Mouse (Mus musculus) hindbrain, embryonic 16.5 days (tissue): ENCODE measurements around the gene Hipk2. TPM values are rescaled to one million over a fixed set of nuclear protein-coding genes. Genes with fewer than 3 reads are reported as not detected.

Experiments used
- ATAC-seq: fragments of 200-750 bp; cut with Nextera tagmentation; 2 replicates; pipeline ENCODE4 v1.8.0; 2017; ENCODE audit warnings: moderate TSS enrichment, moderate library complexity
- H3K27ac ChIP-seq: fragments of 300-500 bp; sonication (generic); 2 replicates; pipeline ENCODE4 v1.5.1; 2014; ENCODE audit warnings: low read depth, mild to moderate bottlenecking, control low read depth, low read length, moderate library complexity
- H3K27me3 ChIP-seq: fragments of 300-500 bp; sonication (generic); replicated peaks from 2 replicates; pipeline ENCODE4 v1.6.1; 2014; ENCODE audit warnings: low read length; ENCODE audit not compliant: control insufficient read depth, insufficient read depth
- H3K36me3 ChIP-seq: fragments of 300-500 bp; sonication (generic); 2 replicates; pipeline ENCODE4 v1.6.1; 2014; ENCODE audit warnings: mild to moderate bottlenecking, low read length, moderate library complexity, mixed read lengths; ENCODE audit not compliant: control insufficient read depth, insufficient read depth
- H3K4me1 ChIP-seq: fragments of 300-500 bp; sonication (generic); 2 replicates; pipeline ENCODE4 v1.6.1; 2014; ENCODE audit warnings: low read depth, low read length; ENCODE audit not compliant: control insufficient read depth, insufficient read depth
- H3K4me2 ChIP-seq: fragments of 300-500 bp; sonication (generic); 2 replicates; pipeline ENCODE4 v1.6.1; 2014; ENCODE audit warnings: mild to moderate bottlenecking, low read length, control low read depth, moderate library complexity
- H3K4me3 ChIP-seq: fragments of 300-500 bp; sonication (generic); 2 replicates; pipeline ENCODE4 v1.5.1; 2014; ENCODE audit warnings: mild to moderate bottlenecking, low read length, control low read depth, moderate library complexity
- H3K9ac ChIP-seq: fragments of 300-500 bp; sonication (generic); 2 replicates; pipeline ENCODE4 v1.6.1; 2014; ENCODE audit warnings: low read depth, mild to moderate bottlenecking, control low read depth, low read length, moderate library complexity
- H3K9me3 ChIP-seq: fragments of 300-500 bp; sonication (generic); 2 replicates; pipeline ENCODE4 v1.6.1; 2014; ENCODE audit warnings: mild to moderate bottlenecking, low read length, moderate library complexity; ENCODE audit not compliant: control insufficient read depth
- WGBS: fragments of 180-500 bp; shearing (Covaris S2); extraction: QIAGEN DNeasy Blood & Tissue Kit; methylation state at CpG from one replicate; pipeline ENCODE4 v1.1.7; 2014; 5-methylcytosine and 5-hydroxymethylcytosine counted together
- polyA plus RNA-seq: library from polyadenylated mRNA; unstranded; fragments of >200 nt; fragmentation: Nextera tagmentation; extraction: Ambion mirVana; gene quantifications from 2 replicates; pipeline ENCODE4 v1.2.1, GENCODE M21; 2015

Gene Hipk2
- polyA plus RNA-seq, 1 experiment from 2014 or later, result 30.3 TPM

DNA sequence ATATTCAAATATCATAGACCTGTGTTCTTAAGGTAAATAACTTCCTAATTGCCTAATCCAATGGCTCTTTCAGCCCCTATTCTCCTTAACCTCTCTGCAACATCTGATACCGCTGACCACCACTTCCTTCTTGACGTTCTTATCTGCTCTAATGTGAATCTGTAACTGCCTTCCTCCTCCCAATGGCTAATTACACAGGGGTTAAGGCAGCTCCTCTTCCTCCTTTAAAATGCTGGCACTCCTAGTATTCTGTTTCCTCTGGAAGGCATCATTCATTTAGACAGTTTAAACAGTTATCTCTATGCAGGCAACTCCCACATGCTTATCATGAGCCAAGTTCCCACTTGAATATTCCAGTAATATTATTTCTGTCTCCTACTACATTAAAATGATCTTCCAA is 54.3 kb downstream of the Hipk2 start:
- Histone ChIP-seq H3K4me3 (no peak overlapping the region), H3K27me3 (no peaks in the 10 kb centered on the region), H3K36me3 (peaks cover 15% of the 10 kb centered on the region), H3K9me3 (no peaks in the 10 kb centered on the region), H3K4me1 (no peaks in the 10 kb centered on the region), H3K27ac (no peak overlapping the region), H3K4me2 (no peak overlapping the region), H3K9ac (no peak overlapping the region)
- WGBS, result 90% methylated on average over 2 of the region's 2 CpGs
- no peak for ATAC-seq

GRCm38 (mm10) chr6:38820862-38821261 is 55.1 kb downstream of the Hipk2 start:
- H3K4me2 ChIP-seq, result no peak overlapping the region
- H3K9ac ChIP-seq, result no peak overlapping the region
- no peak for ATAC-seq
- H3K4me3 ChIP-seq, result no peak overlapping the region
- H3K4me1 ChIP-seq, result no peaks in the 10 kb centered on the region
- H3K27ac ChIP-seq, result no peak overlapping the region
- H3K36me3 ChIP-seq, result peaks cover 15% of the 10 kb centered on the region
- H3K9me3 ChIP-seq, result no peaks in the 10 kb centered on the region
- 90% methylated on average over 1 of the region's 1 CpGs for WGBS
- H3K27me3 ChIP-seq, result no peaks in the 10 kb centered on the region

GRCm38 (mm10) chr6:38816216-38816615 is 59.7 kb downstream of the Hipk2 start:
- Histone ChIP-seq H3K9ac (no peak overlapping the region), H3K27me3 (no peaks in the 10 kb centered on the region), H3K27ac (no peak overlapping the region), H3K36me3 (peaks cover 15% of the 10 kb centered on the region), H3K4me2 (no peak overlapping the region), H3K9me3 (no peaks in the 10 kb centered on the region), H3K4me3 (no peak overlapping the region), H3K4me1 (no peaks in the 10 kb centered on the region)
- peak; percentile 13; the same call in 1 of the 2 replicates for ATAC-seq
- WGBS, result 83% methylated on average over 1 of the region's 1 CpGs

- 64% methylated on average over 2 of the region's 2 CpGs for WGBS
- H3K27ac ChIP-seq, result no peak overlapping the region
- ATAC-seq, result no peak
Measured at GRCm38 (mm10) chr6:38815582-38815981, 60.4 kb downstream of the Hipk2 start.

GRCm38 (mm10) chr6:38814690-38815089 is 61.3 kb downstream of the Hipk2 start:
- Histone ChIP-seq H3K9me3 (no peaks in the 10 kb centered on the region), H3K4me3 (no peak overlapping the region)
- 92% methylated on average over 2 of the region's 2 CpGs for WGBS

More at GRCm38 (mm10) chr6:38815582-38815981, 60.4 kb downstream of the Hipk2 start:
- Histone ChIP-seq H3K27me3 (no peaks in the 10 kb centered on the region), H3K36me3 (peaks cover 15% of the 10 kb centered on the region), H3K4me1 (no peaks in the 10 kb centered on the region), H3K4me3 (no peak overlapping the region), H3K9me3 (no peaks in the 10 kb centered on the region), H3K4me2 (no peak overlapping the region), H3K9ac (no peak overlapping the region)

DNA sequence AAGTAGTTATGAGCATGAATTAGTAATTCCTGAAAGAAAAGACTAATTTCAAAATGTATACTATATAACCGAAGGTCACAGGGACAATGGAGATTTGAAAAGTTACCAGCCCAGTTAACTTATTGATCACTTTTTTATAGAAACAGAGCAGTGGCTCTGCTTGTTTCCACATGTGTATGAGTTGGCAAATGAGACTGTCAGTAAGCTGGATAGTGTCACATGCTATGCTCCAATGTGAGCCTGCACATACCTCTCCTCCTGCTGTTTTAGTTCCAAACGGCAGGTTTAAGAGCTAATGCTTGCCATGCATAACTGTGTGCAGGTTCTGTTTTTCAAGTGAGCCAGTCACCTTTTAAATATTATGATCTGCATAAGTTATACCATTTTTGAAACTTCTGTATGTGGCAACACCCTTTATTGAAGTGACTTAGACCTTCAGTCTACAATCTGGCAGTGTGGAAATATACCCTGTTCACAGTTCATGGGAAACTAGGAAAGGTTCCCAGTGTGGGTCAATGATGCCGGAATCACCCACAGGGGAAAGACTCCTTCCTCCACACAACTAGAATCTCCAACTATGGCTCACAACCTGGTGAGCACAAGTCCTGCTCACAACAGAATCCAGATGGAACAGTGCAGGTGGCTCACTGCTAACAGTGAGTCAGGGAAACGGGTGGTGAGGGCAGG is 64.4 kb downstream of the Hipk2 start:
- Histone ChIP-seq H3K27me3 (no peaks in the 10 kb centered on the region), H3K4me3 (no peak overlapping the region), H3K4me2 (no peak overlapping the region), H3K9ac (no peak overlapping the region), H3K4me1 (no peaks in the 10 kb centered on the region), H3K36me3 (no peaks in the 10 kb centered on the region), H3K9me3 (no peaks in the 10 kb centered on the region), H3K27ac (no peak overlapping the region)
- 83% methylated on average over 4 of the region's 4 CpGs for WGBS
- ATAC-seq, result no peak

More at GRCm38 (mm10) chr6:38814690-38815089, 61.3 kb downstream of the Hipk2 start:
- no peak for ATAC-seq
- Histone ChIP-seq H3K27me3 (no peaks in the 10 kb centered on the region), H3K36me3 (peaks cover 15% of the 10 kb centered on the region), H3K9ac (no peak overlapping the region), H3K27ac (no peak overlapping the region), H3K4me2 (no peak overlapping the region), H3K4me1 (no peaks in the 10 kb centered on the region)

GRCm38 (mm10) chr6:38810121-38810475 is 65.9 kb downstream of the Hipk2 start:
- Histone ChIP-seq H3K4me2 (no peak overlapping the region), H3K9me3 (no peaks in the 10 kb centered on the region), H3K4me3 (no peak overlapping the region), H3K27me3 (no peaks in the 10 kb centered on the region), H3K9ac (no peak overlapping the region), H3K27ac (no peak overlapping the region), H3K4me1 (no peaks in the 10 kb centered on the region), H3K36me3 (no peaks in the 10 kb centered on the region)
- WGBS, result 73% methylated on average over 2 of the region's 2 CpGs
- ATAC-seq, result no peak

DNA sequence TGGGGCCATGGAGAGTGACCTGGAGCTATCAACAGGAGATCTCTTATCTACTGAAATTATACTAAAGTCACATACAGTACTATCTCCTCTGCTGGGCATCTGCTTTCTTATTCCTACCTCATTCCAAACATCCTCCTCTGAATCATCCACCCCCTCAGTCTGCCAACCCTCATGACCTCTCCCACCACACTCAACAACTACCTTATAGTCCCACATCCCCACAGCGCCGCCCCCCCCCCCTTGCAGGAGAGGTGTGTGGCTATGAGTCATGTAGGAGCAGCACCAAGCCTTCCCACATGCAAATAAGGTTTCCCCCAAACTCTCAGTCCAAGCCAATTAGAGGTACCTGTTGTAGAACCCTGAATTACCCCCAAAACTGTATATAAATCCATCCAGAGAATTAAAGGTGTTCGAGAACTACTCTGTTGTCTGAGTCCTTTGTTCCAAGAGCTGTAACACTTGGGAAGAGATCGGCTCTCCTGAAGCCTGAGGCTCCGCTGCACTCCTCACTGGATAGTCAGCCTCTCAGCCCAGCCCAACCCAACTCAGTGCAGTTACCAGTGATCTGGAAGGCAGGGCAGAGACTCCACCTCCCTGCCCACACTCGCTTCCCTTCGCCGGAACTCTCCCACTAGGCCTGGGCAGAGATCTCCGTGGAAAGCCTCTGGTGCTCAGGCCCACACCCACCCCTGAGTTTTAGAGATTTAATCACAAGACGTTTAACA is 66.4 kb downstream of the Hipk2 start:
- no peaks in the 10 kb centered on the region for H3K4me1 ChIP-seq
- no peaks in the 10 kb centered on the region for H3K36me3 ChIP-seq
- no peak overlapping the region for H3K27ac ChIP-seq
- H3K27me3 ChIP-seq, result no peaks in the 10 kb centered on the region
- H3K9me3 ChIP-seq, result no peaks in the 10 kb centered on the region
- no peak overlapping the region for H3K4me3 ChIP-seq
- no peak overlapping the region for H3K9ac ChIP-seq
- no peak for ATAC-seq
- no peak overlapping the region for H3K4me2 ChIP-seq
- 69% methylated on average over 10 of the region's 10 CpGs for WGBS

DNA sequence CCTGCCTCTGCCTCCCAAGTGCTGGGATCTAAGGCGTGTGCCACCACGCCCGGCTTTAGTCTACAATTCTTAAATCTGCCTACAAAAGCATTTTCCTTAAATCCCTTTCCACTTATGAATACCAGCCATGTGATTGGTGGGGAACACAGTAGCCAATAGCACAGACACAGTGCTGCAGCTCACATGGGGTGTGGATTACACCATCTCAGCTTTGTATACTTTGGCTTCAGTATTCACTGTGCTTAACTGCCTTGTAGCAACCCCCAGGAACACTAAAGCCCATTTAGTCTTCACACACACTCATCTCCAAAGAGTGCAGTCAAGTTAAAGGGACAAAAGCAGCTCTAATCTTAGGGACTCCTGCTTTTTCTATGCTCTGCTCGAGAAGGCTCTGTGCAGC is 67.6 kb downstream of the Hipk2 start:
- Histone ChIP-seq H3K9ac (no peak overlapping the region), H3K4me2 (no peak overlapping the region), H3K27ac (no peak overlapping the region), H3K9me3 (no peaks in the 10 kb centered on the region), H3K36me3 (no peaks in the 10 kb centered on the region), H3K27me3 (no peaks in the 10 kb centered on the region), H3K4me3 (no peak overlapping the region), H3K4me1 (no peaks in the 10 kb centered on the region)
- ATAC-seq, result no peak
- 92% methylated on average over 4 of the region's 4 CpGs for WGBS
